Mouse (Mus musculus) heart, postnatal 36 days (tissue): ENCODE measurements at regions not wholly inside any gene's neighbourhood (a gene's known extent, or its start where the extent isn't known, plus 50 kb on each side); places are given as distances from the start of the nearest gene placed in this dataset.

ENCODE experiments used
- DNase-seq, 2 experiments: peaks; one replicate each; pipeline ENCODE4 v3.0.0; 2021 to 2022
- intact Hi-C: fragments of 180-260 bp; cut with DNase I; formaldehyde crosslinking; loops from one replicate; pipeline ENCODE4 v1.15.1; 2025

GRCm38 (mm10) chr9:34143131-34143795, 342.4 kb upstream of the Kirrel3 start:
- intact Hi-C loops: no loop called here
- DNase-seq: no peak

GRCm38 (mm10) chr9:34155240-34156019, 330.3 kb upstream of the Kirrel3 start:
- no peak for DNase-seq
- intact Hi-C loops: no loop called here

- intact Hi-C loops: no loop called here
- DNase-seq: no peak
These were observed 329.1 kb upstream of the Kirrel3 start for GRCm38 (mm10) chr9:34156581-34156980.

- no peak for DNase-seq
- intact Hi-C loops: no loop called here
These were observed 324.6 kb upstream of the Kirrel3 start for GRCm38 (mm10) chr9:34161119-34161518.

- intact Hi-C loops: no loop called here
- DNase-seq: no peak
These were observed 299.4 kb upstream of the Kirrel3 start for GRCm38 (mm10) chr9:34186314-34186713.

GRCm38 (mm10) chr9:34192542-34192941, 293.2 kb upstream of the Kirrel3 start:
- no peak for DNase-seq
- intact Hi-C loops: no loop called here

- intact Hi-C loops: no loop called here
- DNase-seq: no peak
These were observed 283.4 kb upstream of the Kirrel3 start for GRCm38 (mm10) chr9:34202122-34202941.

- DNase-seq: no peak
- intact Hi-C loops: no loop called here
These were observed 282.6 kb upstream of the Kirrel3 start for GRCm38 (mm10) chr9:34202942-34203551.

- intact Hi-C loops: no loop called here
- DNase-seq: no peak
These were observed 281.9 kb upstream of the Kirrel3 start for GRCm38 (mm10) chr9:34203624-34204365.

GRCm38 (mm10) chr9:34204479-34204878, 281.2 kb upstream of the Kirrel3 start:
- intact Hi-C loops: no loop called here
- no peak for DNase-seq

GRCm38 (mm10) chr9:34231561-34231960, 254.1 kb upstream of the Kirrel3 start:
- intact Hi-C loops: no loop called here
- DNase-seq: no peak

- intact Hi-C loops: no loop called here
- no peak for DNase-seq
These were observed 251.0 kb upstream of the Kirrel3 start for GRCm38 (mm10) chr9:34234734-34235133.

GRCm38 (mm10) chr9:34239531-34239930, 246.2 kb upstream of the Kirrel3 start:
- no peak for DNase-seq
- intact Hi-C loops: no loop called here

GRCm38 (mm10) chr9:34243674-34244073, 242.0 kb upstream of the Kirrel3 start:
- DNase-seq: no peak
- intact Hi-C loops: no loop called here

GRCm38 (mm10) chr9:34244576-34244975, 241.1 kb upstream of the Kirrel3 start:
- intact Hi-C loops: no loop called here
- no peak for DNase-seq

- no peak for DNase-seq
- intact Hi-C loops: no loop called here
These were observed 232.9 kb upstream of the Kirrel3 start for GRCm38 (mm10) chr9:34252796-34253195.

- DNase-seq: no peak
- intact Hi-C loops: no loop called here
These were observed 227.2 kb upstream of the Kirrel3 start for GRCm38 (mm10) chr9:34258492-34258891.

GRCm38 (mm10) chr9:34278068-34278467, 207.6 kb upstream of the Kirrel3 start:
- intact Hi-C loops: no loop called here
- no peak for DNase-seq

GRCm38 (mm10) chr9:34279386-34279785, 206.3 kb upstream of the Kirrel3 start:
- intact Hi-C loops: no loop called here
- no peak for DNase-seq

GRCm38 (mm10) chr9:34279906-34280305, 205.8 kb upstream of the Kirrel3 start:
- DNase-seq: no peak
- intact Hi-C loops: no loop called here
